Mouse (Mus musculus) mouse trophoblast stem cell (cell line): ENCODE results near the gene Serpinb8.

Experiments
- in situ Hi-C, 2 experiments: fragments of 300-500 bp; cut with MseI, MboI; formaldehyde crosslinking; loops; 2 replicates in 1 of 2; 3 replicates in 1 of 2; pipeline ENCODE4 v1.15.1; 2025

Gene Serpinb8

DNA sequence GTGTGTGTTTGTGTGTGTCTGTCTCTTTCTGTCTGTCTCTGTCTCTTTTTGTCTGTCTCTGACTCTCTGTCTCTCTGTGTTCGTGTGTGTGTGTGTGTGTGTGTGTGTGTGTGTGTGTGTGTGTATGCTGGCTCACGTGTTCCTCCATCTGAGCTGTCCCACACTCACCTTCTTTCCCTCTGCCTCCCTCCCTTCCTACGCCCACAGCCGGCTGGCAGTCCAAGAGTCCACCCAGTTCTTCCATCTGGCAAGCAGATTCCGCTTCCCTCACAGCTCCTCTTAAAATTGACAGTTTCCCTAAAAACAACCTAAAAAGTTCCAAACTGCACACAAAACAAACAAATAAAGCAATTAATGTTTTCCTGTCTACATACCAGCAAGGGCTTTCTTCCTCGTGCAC, 55.3 kb downstream of the Serpinb8 start:
- in situ Hi-C loops, result no loop called here

DNA sequence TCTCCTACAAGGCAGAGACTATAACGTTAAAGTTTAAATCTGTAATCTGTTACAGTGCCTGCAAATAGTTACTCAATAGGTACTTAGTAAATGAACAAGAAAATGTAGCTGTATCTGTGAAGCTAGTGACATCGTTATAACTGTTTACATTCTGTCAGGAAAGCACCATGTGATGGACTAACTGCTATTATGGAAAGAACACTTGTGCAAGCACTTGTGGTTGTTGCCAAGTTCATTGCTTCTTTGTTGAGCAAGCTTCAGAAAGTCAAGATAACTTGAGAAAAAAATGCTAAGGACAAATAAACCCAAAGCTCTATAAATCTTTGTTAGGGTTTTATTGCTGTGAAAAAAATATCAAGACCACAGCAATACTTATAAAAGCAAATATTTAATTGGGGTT, 67.9 kb downstream of the Serpinb8 start:
- in situ Hi-C loops, result no loop called here
